Comparison of ENCODE assay signal across 8 mouse cellular contexts in the genomic region with DNA sequence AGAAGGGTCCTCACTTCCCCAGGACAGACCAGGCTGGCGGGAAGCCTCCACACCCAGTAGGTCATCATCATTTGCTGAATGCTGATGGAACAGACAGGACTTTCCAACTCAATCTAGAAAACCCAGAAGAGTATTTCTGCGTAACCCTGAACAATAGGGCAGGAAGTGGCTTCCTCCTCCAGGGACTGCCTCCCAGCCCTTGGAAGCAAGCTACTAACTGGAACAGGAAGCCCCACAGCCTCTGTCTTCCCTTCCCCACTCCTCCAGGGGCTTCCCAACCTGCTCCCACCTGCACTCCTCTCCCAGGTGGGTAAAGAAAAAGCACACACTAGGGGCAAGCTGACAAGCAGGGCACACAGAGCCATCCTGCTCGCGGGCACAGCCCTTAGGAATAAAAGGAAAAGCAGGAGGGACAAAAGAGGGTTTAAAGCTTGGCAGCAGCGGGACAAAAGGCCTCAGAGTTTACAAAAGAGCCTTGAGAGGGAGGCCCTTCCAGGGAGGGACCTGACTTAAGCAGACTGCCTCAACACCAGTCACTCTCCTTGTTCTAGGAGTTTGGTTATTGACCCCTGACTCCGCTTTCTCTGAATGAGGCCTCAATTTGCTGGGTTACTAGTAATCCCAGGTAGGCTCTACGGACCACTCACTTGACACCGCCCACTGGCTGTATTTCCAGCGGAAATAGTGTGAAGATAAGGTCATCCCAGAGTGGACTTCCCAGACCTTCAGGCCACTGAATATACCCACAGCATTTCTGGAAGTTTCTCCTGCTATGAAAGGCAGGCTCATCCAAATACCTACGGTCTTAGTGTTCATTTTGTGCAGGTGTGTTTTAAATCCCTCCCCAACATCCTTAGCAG. TPM values are rescaled to one million over a fixed set of nuclear protein-coding genes. Genes with fewer than 3 reads are reported as not detected.
A peak's percentile ranks its signal among the peaks of the same experiment; 100 is the strongest.
DNase-seq lines count a peak whose midpoint lies in the region; ATAC-seq lines count a peak whose summit lies in the region.
"Had no signal": no experiment of that assay in that cellular context is flagged by ENCODE, and none has a peak within 500 bp of the region (broad histone marks: within the 10 kb centered on the region; RNA-seq: fewer than 3 reads in every experiment).

No protein-coding gene starts in this region.

- ATAC-seq in embryonic facial prominence, embryonic 11.5 days (replicated peaks; ENCODE audit: insufficient number of reproducible peaks, low FRiP score, low TSS enrichment, low read depth), result no peak
- no peak for ATAC-seq in intestine, embryonic 16.5 days
- ATAC-seq in erythroid progenitor cell, adult 5-6 weeks (replicated peaks; ENCODE audit: low FRiP score, poor library complexity, severe bottlenecking), result no peak

- H3K9ac ChIP-seq in embryonic facial prominence, embryonic 11.5 days (replicated peaks; ENCODE audit: low read length), result peak overlapping the region; percentile 46; the same call in 1 of the 2 replicates
- peak overlapping the region; percentile 41; the same call in 1 of the 2 replicates for H3K9ac ChIP-seq in intestine, embryonic 16.5 days (ENCODE audit: low read depth, low read length)

- peak overlapping the region; percentile 35 for H3K27ac ChIP-seq in embryonic facial prominence, embryonic 11.5 days (replicated peaks; ENCODE audit: low read depth, low read length)
- H3K27ac ChIP-seq in intestine, embryonic 16.5 days (ENCODE audit: low read length), result peak overlapping the region; percentile 94

- no peaks in the 10 kb centered on the region for H3K4me1 ChIP-seq in embryonic facial prominence, embryonic 11.5 days (ENCODE audit: control insufficient read depth, insufficient read depth, low read length)
- H3K4me1 ChIP-seq in intestine, embryonic 16.5 days (ENCODE audit: control insufficient read depth, insufficient read depth, low read length), result peaks cover 19% of the 10 kb centered on the region

- no peaks in the 10 kb centered on the region for H3K36me3 ChIP-seq in embryonic facial prominence, embryonic 11.5 days (replicated peaks; ENCODE audit: control insufficient read depth, insufficient read depth, low read depth, low read length)
- H3K36me3 ChIP-seq in intestine, embryonic 16.5 days (ENCODE audit: control insufficient read depth, insufficient read depth, low read length), result peaks cover 2% of the 10 kb centered on the region

- no peak overlapping the region for H3K4me2 ChIP-seq in embryonic facial prominence, embryonic 11.5 days (ENCODE audit: low read depth, low read length)
- no peak overlapping the region for H3K4me2 ChIP-seq in intestine, embryonic 16.5 days (ENCODE audit: low read depth, low read length)

- no peaks in the 10 kb centered on the region for H3K27me3 ChIP-seq in embryonic facial prominence, embryonic 11.5 days (ENCODE audit: control insufficient read depth, insufficient read depth, low read length)
- H3K27me3 ChIP-seq in intestine, embryonic 16.5 days (replicated peaks; ENCODE audit: control insufficient read depth, insufficient read depth, low read length), result no peaks in the 10 kb centered on the region

- peak; percentile 39 for DNase-seq in embryonic facial prominence, embryonic 11.5 days (ENCODE audit: low spot score)
- peak; percentile 98 for DNase-seq in heart, adult 11 months
- peak; percentile 41 to 45 for DNase-seq in lung, postnatal 4 days
- no peak for DNase-seq in frontal cortex, postnatal 25 days (ENCODE audit: low spot score in 2 of 2)
- no peak for DNase-seq in spleen, postnatal 10 days (ENCODE audit: low spot score in 2 of 2)

- 28% methylated on average over 10 of the region's 10 CpGs for WGBS in embryonic facial prominence, embryonic 11.5 days
- 46% methylated on average over 10 of the region's 10 CpGs for WGBS in intestine, embryonic 16.5 days

- no peak overlapping the region for H3K4me3 ChIP-seq in embryonic facial prominence, embryonic 11.5 days (ENCODE audit: low read depth, low read length)
- no peak overlapping the region for H3K4me3 ChIP-seq in intestine, embryonic 16.5 days (ENCODE audit: low read length)
- H3K4me3 ChIP-seq: megakaryocyte, embryonic 14.5 days had no signal

- H3K9me3 ChIP-seq in embryonic facial prominence, embryonic 11.5 days (replicated peaks; ENCODE audit: control insufficient read depth, low read length), result no peaks in the 10 kb centered on the region
- no peaks in the 10 kb centered on the region for H3K9me3 ChIP-seq in intestine, embryonic 16.5 days (ENCODE audit: control insufficient read depth, low read length)
- H3K9me3 ChIP-seq: megakaryocyte, embryonic 14.5 days had no signal

RNA-seq across cellular contexts. Expression of gene Zfp46, which starts 1.6 kb away (rescaled TPM):
- 24.3 and 28.0 TPM in 2 replicates for polyA plus RNA-seq in embryonic facial prominence, embryonic 11.5 days (2014; fragmentation: Nextera tagmentation; extraction: Ambion mirVana)
- 13.6 and 15.0 TPM in 2 replicates for polyA plus RNA-seq in intestine, embryonic 16.5 days (2015; fragmentation: Nextera tagmentation; extraction: Ambion mirVana)
- total RNA-seq in erythroid progenitor cell, adult 5-6 weeks (2015; ENCODE audit: low replicate concordance), result 1.7 and 2.9 TPM in 2 replicates
- 1.4 and 10.8 TPM in 2 replicates for total RNA-seq in erythroid progenitor cell, adult 5-6 weeks (2017; ENCODE audit: low replicate concordance)

RNA-seq across cellular contexts. Expression of gene Hnrnpr, which starts 27.9 kb away (rescaled TPM):
- 186 and 203 TPM in 2 replicates for polyA plus RNA-seq in embryonic facial prominence, embryonic 11.5 days (2014; fragmentation: Nextera tagmentation; extraction: Ambion mirVana)
- 101 and 106 TPM in 2 replicates for polyA plus RNA-seq in intestine, embryonic 16.5 days (2015; fragmentation: Nextera tagmentation; extraction: Ambion mirVana)
- 92.6 and 104 TPM in 2 replicates for total RNA-seq in erythroid progenitor cell, adult 5-6 weeks (2015; ENCODE audit: low replicate concordance)
- total RNA-seq in erythroid progenitor cell, adult 5-6 weeks (2017; ENCODE audit: low replicate concordance), result 188 and 198 TPM in 2 replicates

RNA-seq across cellular contexts. Expression of gene Tcea3, which starts 35.3 kb away (rescaled TPM):
- polyA plus RNA-seq in embryonic facial prominence, embryonic 11.5 days (2014; fragmentation: Nextera tagmentation; extraction: Ambion mirVana), result 1.3 and 1.4 TPM in 2 replicates
- polyA plus RNA-seq in intestine, embryonic 16.5 days (2015; fragmentation: Nextera tagmentation; extraction: Ambion mirVana), result 22.9 and 23.3 TPM in 2 replicates
- total RNA-seq in erythroid progenitor cell, adult 5-6 weeks (2015; ENCODE audit: low replicate concordance), result 1.3 and 2.5 TPM in 2 replicates
- not detected in 2 replicates for total RNA-seq in erythroid progenitor cell, adult 5-6 weeks (2017; ENCODE audit: low replicate concordance)

Comparison
In these comparisons a context has a peak if more than half of its experiments do, and no peak if none do; other contexts are left out.
1. DNase-seq: peak in embryonic facial prominence, embryonic 11.5 days (single experiment), heart, adult 11 months (single experiment) and lung, postnatal 4 days (2 of 2); none in frontal cortex, postnatal 25 days (0 of 2) and spleen, postnatal 10 days (0 of 2).